Mouse (Mus musculus): ENCODE results near the gene Iltifb.
A peak's percentile ranks its signal among the peaks of the same experiment; 100 is the strongest.
"Not testable (repeated sequence)": the region's sequence is repeated elsewhere in the genome, so short reads cannot be mapped to it uniquely, and the experiment has no call there.

Iltifb gene

DNA sequence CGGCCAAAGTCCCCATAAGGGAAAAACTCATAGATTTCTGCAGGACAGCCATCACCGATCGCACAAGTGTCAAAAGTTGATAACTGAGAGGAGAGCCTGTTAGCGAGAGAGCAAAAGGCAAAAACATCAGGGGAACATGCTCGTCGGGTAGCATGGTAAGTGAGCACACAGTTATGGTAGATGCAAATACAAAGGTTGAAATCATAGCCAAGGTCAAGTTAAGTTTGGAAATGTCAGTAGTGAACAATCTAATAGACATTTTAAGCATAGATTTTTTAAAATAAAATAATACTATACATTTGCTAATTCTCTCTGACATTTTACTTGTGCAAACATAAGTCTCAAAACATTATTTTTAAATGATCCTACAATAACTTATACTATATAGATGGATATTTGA is at the start of gene Iltifb:
Iltifb (minus strand) TSS at position 101 of the 400 bp plus-strand sequence.
- DNase-seq: no peak

DNA sequence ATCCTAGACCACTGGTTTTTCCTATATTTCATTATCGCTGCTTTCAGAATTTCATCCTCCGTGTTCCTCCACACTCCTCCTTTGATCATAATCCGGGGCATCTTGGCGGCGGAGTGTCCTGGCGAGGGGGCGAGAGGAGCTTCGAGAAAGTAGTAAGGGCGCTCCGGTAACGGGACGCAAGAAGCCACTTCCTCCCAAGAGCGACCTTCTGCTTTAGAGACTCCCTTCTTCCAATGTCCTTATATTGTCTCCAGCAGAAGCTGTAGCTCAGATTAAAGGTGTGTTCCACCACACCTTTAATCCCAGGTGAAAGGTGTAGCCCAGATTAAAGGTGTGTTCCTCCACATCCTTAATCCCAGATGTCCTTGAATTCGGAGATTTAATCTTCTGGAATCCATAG is 48.3 kb upstream of the Iltifb start, which contains the start of gene Gm9046:
Gm9046 (minus strand) TSS at position 101 of the 400 bp plus-strand sequence.
- DNase-seq: not testable (repeated sequence)

DNA sequence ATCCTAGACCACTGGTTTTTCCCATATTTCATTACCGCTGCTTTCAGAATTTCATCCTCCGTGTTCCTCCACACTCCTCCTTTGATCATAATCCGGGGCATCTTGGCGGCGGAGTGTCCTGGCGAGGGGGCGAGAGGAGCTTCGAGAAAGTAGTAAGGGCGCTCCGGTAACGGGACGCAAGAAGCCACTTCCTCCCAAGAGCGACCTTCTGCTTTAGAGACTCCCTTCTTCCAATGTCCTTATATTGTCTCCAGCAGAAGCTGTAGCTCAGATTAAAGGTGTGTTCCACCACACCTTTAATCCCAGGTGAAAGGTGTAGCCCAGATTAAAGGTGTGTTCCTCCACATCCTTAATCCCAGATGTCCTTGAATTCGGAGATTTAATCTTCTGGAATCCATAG is 42.9 kb upstream of the Iltifb start, which contains the start of gene Gm9045:
Gm9045 (minus strand) TSS at position 101 of the 400 bp plus-strand sequence.
- not testable (repeated sequence) for DNase-seq

DNA sequence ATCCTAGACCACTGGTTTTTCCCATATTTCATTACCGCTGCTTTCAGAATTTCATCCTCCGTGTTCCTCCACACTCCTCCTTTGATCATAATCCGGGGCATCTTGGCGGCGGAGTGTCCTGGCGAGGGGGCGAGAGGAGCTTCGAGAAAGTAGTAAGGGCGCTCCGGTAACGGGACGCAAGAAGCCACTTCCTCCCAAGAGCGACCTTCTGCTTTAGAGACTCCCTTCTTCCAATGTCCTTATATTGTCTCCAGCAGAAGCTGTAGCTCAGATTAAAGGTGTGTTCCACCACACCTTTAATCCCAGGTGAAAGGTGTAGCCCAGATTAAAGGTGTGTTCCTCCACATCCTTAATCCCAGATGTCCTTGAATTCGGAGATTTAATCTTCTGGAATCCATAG is 37.5 kb upstream of the Iltifb start, which contains the start of gene Gm9044:
Gm9044 (minus strand) TSS at position 101 of the 400 bp plus-strand sequence.
- DNase-seq: not testable (repeated sequence)

DNA sequence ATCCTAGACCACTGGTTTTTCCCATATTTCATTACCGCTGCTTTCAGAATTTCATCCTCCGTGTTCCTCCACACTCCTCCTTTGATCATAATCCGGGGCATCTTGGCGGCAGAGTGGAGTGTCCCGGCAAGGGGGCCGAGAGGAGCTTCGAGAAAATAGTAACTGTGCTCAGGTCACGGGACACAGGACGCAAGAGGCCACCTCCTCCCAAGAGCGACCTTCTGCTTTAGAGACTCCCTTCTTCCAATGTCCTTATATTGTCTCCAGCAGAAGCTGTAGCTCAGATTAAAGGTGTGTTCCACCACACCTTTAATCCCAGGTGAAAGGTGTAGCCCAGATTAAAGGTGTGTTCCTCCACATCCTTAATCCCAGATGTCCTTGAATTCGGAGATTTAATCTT is 32.0 kb upstream of the Iltifb start, which contains the start of gene Gm9040:
Gm9040 (minus strand) TSS at position 101 of the 400 bp plus-strand sequence.
- not testable (repeated sequence) for DNase-seq

DNA sequence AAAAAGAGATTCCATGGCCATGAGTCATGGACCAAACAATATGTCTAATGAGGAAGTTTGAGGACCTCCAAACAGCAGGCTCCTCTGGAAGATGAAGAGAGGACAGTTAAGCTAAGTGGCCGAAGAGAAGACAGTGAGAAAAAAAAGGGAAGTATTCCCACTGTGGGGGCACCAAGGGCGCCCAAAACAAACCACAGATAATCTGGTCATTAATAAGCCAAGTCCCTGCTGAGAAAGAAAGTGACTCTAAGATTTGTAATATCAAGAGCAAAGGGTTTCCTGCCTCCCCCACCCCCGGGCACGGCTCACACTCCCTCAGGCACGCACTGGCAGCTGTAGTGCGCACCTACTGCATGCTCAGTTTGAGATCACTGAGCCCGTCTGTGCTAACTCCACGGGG is 24.2 kb upstream of the Iltifb start:
- DNase-seq: no peak

DNA sequence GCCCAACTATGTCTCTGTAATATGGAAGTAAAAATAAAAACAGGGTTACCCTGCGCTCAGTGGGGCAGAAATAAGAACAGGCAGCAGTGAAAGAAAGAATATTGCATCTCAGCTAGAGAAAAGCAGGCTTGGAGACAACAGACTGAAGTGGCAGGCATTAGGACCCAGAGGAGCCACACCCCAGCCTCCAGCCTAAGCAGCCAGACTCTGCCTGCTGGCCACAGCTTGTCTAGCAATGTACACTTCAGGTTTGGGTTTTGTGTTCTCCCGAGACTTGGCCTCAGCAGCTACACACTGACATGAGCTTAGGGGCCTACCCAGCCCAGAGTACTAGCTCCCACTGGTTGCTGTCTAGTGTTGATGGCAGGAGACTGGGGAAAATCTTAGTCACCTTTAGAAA is 7.3 kb upstream of the Iltifb start:
- not testable (repeated sequence) for DNase-seq

DNA sequence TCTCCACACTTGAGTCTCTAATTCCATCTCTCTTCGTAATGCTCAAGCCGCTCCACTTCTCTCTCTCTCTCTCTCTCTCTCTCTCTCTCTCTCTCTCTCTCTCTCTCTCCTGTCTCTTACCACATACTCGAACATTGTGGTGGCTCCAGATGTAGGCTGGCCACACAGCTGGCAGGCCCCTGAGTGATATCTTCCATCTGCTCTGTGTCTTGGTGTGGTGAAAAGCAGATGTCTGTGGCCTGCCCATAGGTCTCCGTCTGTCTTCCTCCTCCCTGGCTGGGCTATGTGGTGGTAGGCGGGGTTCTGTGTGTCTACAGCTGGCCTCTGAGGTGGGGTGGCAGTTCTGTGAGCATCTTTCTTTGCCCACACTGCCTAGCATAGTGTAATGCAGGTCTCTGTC is 11.8 kb downstream of the Iltifb start:
- not testable (repeated sequence) for DNase-seq

DNA sequence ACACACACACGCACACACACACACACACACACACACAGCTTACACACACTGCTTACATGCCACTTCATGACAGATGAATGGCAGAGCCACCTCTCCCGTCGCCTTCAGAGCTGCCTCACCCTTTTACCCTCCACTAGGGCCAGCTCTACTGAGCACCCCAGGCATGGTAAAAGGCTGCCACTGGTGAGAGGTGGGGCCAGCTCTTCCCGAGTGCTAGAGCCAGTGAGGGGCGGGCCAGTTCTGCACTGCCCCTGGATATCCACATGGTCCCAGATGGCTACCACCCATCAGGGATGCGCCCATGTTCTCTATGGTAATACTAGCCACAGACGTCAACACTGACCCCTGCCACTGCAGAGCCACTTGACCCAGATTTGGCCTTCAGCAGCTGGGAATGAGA is 12.3 kb downstream of the Iltifb start:
- not testable (repeated sequence) for DNase-seq

DNA sequence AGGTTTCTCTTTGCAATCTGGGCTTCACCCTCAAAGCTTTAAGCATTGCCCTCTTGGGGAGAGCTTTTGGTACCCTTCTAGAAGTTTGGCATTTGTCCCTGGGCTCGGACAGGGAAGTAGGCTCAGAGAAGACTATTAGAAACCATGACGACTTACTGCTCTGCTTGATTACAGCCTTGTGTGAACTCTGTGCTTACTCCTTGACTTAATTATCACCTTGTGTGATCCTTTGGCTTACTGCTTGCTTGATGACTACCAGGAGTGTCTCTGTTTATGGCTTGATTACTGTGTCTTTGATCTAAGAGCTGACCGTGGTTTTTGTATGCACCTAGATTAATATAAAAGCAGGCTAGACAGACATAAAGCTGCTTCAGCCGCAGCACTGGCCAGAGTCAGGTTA is 16.8 kb downstream of the Iltifb start:
- DNase-seq: not testable (repeated sequence)

DNA sequence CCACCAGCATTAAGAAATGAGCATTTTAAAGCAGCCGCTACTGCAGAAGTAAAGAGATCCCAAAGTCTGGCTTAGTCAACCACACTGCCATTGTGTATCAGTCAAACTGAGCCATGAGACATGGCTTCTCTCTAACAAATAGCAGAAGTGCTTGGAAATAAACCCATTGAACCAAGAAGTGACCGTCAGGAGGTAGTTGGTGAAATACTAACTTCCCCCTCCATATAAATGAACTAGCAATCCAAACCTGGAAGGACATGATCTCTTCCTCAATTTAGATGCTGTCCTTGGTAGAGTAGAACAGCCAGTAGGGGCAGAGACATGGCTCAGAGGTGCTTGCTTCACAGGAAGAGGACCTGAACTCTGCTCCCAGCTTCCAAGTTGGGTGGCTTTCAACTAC is 23.4 kb downstream of the Iltifb start:
- not testable (repeated sequence) for DNase-seq

DNA sequence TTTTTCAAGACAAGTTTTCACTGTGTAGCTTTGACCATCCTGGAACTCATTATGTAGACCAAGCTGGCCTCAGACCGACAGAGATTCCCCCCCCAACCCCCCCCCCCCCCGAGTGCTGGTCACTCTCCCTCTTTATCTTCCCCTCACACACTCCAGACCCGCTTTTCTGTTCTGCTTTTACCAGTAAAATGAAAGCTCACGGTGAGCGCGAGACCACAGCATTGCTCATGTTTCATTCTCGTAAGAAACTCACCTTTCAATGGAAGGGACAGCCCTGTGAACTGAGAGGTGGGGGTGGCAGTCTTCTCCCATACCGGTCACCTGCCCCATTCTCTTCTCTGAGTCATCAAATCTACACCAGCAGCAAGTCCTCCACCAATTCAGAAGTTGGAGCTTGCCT is 26.0 kb downstream of the Iltifb start:
- DNase-seq: not testable (repeated sequence)

DNA sequence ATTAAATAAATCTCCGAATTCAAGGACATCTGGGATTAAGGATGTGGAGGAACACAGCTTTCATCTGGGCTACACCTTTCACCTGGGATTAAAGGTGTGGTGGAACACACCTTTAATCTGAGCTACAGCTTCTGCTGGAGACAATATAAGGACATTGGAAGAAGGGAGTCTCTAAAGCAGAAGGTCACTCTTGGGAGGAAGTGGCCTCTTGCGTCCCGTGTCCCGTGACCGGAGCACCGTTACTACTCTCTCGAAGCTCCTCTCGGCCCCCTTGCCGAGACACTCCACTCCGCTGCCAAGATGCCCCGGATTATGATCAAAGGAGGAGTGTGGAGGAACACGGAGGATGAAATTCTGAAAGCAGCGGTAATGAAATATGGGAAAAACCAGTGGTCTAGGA is 36.5 kb downstream of the Iltifb start, which contains the start of gene Gm32802:
Gm32802 (plus strand) TSS at position 301 of the 400 bp plus-strand sequence.
- DNase-seq: not testable (repeated sequence)

DNA sequence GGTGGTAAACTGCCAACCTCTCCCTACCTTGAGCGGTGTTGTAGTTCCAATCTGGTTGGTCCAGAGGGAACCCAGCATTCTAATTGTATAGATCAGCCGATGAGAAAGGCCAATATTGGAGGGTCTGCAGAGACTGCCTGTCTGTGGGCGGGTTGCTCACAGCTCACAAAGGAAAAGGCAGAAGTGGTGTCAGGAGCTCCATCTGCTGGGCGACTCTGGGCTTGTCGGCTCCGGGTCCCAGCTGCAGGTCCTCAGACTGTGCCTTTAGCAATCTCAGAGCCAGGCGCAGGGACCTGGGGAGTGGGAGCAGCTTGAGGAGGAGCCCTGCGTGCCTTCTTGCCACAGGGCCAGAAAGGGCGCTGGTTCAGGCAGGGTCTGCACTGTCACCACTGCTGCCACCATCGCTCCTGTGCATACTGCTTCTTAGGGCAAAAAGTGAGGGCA is 44.0 kb downstream of the Iltifb start:
- DNase-seq: peak; percentile 27

DNA sequence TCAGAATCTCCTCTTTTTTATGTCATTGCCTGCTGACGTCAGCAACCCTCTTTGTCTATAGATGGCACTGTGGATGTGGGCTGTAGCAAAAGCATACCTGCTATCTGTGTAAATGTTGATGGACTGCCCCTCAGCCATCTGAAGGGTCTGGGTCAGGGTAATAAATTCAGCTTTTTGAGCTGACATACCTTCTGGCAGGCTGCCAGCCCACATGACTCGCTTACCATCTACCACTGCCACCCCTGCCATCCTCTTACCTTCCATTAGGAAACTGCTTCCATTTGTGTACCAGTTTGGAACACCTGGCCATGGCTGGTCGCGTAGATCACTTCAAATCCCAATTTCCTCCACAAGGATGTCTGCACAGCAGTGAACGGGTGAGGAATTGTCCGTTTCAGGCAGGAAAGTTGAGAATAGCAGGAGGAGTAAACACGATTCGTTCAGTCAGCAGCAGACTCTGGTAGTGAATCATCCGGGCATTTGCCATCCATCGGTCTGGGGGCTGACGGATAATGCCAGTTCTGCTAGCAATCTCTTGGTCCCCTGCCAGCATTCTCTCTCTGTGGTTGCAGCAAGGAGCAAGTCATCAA is 45.7 kb downstream of the Iltifb start:
- not testable (repeated sequence) for DNase-seq

DNA sequence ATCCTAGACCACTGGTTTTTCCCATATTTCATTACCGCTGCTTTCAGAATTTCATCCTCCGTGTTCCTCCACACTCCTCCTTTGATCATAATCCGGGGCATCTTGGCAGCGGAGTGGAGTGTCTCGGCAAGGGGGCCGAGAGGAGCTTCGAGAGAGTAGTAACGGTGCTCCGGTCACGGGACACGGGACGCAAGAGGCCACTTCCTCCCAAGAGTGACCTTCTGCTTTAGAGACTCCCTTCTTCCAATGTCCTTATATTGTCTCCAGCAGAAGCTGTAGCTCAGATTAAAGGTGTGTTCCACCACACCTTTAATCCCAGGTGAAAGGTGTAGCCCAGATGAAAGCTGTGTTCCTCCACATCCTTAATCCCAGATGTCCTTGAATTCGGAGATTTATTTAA is 54.2 kb downstream of the Iltifb start, which contains the start of gene Gm32717:
Gm32717 (minus strand) TSS at position 101 of the 400 bp plus-strand sequence.
- not testable (repeated sequence) for DNase-seq
